Mouse (Mus musculus) layer of hippocampus, adult 2 months (tissue): ENCODE results near the gene Ralb. TPM values are rescaled to one million over a fixed set of nuclear protein-coding genes. Genes with fewer than 3 reads are reported as not detected.

Experiments
- DNase-seq, 2 experiments: peaks; one replicate each; pipeline ENCODE4 v3.0.0; 2022; ENCODE audit warnings: low spot score in 2 of 2
- H3K27ac ChIP-seq: fragments of 200-600 bp; 2 replicates; pipeline ENCODE4 v1.8.1; 2022
- H3K4me3 ChIP-seq: fragments of 200-600 bp; 2 replicates; pipeline ENCODE4 v1.8.1; 2022; ENCODE audit warnings: mild to moderate bottlenecking
- CTCF ChIP-seq: fragments of 200-600 bp; conservative IDR thresholded peaks from 2 replicates; pipeline ENCODE4 v1.8.1; 2022; ENCODE audit warnings: antibody characterized with exemption, mild to moderate bottlenecking, moderate library complexity
- total RNA-seq, 2 experiments: library from RNA; stranded (reverse); gene quantifications; 2 replicates each; pipeline ENCODE4 v1.2.3; 2021

Gene Ralb
- total RNA-seq, 2 experiments from 2014 or later: 21.0 to 22.0 TPM

GRCm38 (mm10) chr1:119420984-119421575, 83.5 kb downstream of the Ralb start:
- Histone ChIP-seq H3K4me3 (peak overlapping the region; percentile 69), H3K27ac (peak overlapping the region; percentile 84)
- DNase-seq: no peak
- TF ChIP-seq CTCF: no peak

Other genes starting within 250 kb of the Ralb start
- 1 to 10 TPM; 5.9 to 7.8 TPM for gene Inhbb, start 82.5 kb downstream of the Ralb start, total RNA-seq
- gene Tmem185b, start 21.4 kb upstream of the Ralb start, total RNA-seq: 10 to 100 TPM; 15.4 to 19.8 TPM
- gene Epb41l5, start 144.2 kb upstream of the Ralb start, total RNA-seq: 1 to 10 TPM; 5.5 to 5.9 TPM